Mouse (Mus musculus) ovary, postnatal 14 days (tissue): ENCODE results near the gene Lef1.

Experiments
- DNase-seq: peaks from one replicate; pipeline ENCODE4 v3.0.0; 2022; ENCODE audit warnings: low spot score

Gene Lef1

GRCm38 (mm10) chr3:131247851-131248250 lies 137.6 kb downstream of the Lef1 start:
- DNase-seq = no peak

DNA sequence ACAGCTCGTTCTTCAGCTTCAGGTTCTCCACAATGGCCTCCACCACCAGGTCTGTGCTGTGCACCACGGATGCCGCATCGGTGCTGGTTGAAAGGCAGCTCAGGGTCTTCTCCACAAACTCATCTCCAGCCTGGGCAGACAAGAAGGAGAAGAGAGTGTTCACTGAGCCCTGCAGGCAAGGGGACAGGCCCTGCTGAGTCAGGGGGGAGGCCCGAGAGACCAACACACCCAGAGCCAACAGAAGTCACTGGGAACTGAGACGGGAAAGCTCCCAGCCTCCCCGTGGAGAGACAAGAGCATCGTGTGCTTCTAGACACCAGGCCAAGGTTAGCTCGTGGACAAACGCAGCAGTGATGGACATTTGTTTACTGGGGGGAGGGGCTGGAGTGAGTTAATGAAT lies 138.2 kb downstream of the Lef1 start:
- DNase-seq = no peak

DNA sequence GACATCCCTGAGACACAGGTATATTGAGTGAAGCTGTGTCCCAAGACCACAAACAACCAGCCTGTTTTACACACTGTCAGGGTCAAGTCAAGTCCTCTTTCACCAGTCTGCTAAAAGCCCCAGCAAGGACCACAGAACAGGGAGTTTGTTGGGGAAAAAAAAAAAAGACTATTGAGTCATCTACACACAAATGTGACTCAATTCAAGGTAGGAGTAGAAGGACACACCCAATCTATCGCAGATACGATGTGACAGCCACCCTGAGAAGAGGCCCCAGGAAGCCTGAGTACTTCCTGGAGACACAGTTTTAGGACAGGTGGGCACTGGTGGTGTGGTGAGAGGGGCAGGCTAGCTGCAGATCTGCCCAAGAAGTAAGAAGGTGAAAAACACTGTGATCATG lies 140.0 kb downstream of the Lef1 start:
- DNase-seq = no peak

GRCm38 (mm10) chr3:131250978-131251377 lies 140.7 kb downstream of the Lef1 start:
- DNase-seq = no peak

DNA sequence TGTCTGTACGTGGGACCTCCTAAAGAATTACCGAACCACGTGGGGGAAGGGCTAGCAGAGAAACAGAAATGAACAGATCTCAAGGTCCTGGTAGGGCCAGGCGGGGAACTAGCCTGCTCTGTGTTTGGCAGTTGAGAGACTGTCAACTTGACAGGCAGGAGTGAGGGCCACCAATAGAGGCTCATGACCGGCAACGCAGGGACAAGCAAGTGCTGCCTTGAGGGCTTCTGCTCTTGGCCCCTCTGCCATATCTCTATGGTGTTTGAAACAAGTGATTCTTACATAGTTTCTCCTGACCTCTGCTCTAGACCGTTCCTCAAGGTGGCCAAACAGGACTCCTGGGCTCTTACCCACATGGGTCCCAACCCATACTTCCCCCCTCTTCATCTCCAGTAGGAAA lies 141.3 kb downstream of the Lef1 start:
- no peak for DNase-seq

- no peak for DNase-seq
Observed at GRCm38 (mm10) chr3:131254991-131255390, 144.7 kb downstream of the Lef1 start.

DNA sequence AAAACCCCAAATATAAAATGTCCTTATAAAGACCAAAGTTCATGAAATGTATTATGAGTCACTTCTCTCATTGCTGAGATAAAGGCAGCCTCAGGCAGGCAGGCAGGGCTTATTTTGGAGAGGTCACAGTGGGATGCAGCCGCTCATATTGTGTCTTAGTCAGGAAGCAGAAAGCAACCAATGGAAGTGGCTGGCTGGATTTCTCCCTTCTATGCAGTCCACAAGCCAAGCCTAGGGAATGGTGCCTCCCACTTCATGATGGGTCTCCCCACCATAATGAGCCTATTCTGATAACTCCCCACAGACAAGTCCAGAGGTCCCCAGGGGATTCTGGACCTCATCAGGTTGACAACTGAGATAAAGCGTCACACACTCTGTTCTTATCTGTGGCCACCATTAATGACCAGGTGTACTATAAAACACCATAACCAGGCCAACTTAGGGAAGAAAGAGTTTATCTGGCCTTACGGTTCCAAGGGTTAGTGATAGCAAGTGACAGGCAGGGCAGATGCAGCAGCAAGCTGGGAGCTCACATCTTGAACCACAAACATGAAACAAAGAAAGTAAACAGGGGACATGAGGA lies 145.2 kb downstream of the Lef1 start:
- DNase-seq = no peak

DNA sequence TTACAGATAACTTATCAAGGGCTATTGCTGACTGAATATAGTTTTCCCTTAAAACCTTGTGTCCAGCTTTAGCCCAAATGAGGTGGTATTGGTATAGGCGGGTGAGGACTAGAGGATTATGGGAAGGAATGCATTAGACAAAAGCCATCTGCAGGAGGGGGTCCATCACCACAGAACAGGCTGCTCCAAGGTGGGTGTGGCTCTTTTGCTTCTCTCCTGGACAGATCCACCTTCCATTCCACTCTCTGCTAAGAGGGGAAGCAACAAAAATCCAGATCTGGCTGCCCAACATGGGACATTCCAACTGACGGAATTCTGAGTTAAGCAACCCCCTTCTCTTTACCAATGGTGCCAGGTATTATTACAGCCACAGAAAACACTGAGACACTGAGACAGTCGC lies 148.7 kb downstream of the Lef1 start:
- no peak for DNase-seq

- no peak for DNase-seq
Observed at GRCm38 (mm10) chr3:131259392-131259965, 149.2 kb downstream of the Lef1 start.

DNA sequence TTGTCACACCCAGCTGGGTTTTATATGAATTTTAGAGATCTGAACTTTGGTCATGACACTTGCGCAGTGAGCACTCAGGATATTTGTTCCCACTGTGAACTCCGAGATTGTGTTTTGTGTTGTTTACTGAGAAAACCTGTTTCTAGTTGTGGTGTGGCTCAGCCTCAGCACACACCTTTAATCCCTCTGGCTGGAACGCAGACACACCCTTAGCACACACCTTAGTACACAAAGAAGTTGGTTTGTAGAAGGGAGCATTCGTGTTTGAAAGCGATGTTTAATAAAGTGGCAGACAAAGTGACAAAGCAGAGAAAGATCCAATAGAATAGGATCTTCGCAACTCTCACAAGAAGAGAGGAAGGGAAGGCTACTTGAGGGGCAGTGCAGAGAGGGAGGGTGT lies 150.1 kb downstream of the Lef1 start:
- DNase-seq = no peak

GRCm38 (mm10) chr3:131263766-131264486 lies 153.7 kb downstream of the Lef1 start:
- no peak for DNase-seq

- no peak for DNase-seq
Observed at GRCm38 (mm10) chr3:131265516-131265915, 155.2 kb downstream of the Lef1 start.

DNA sequence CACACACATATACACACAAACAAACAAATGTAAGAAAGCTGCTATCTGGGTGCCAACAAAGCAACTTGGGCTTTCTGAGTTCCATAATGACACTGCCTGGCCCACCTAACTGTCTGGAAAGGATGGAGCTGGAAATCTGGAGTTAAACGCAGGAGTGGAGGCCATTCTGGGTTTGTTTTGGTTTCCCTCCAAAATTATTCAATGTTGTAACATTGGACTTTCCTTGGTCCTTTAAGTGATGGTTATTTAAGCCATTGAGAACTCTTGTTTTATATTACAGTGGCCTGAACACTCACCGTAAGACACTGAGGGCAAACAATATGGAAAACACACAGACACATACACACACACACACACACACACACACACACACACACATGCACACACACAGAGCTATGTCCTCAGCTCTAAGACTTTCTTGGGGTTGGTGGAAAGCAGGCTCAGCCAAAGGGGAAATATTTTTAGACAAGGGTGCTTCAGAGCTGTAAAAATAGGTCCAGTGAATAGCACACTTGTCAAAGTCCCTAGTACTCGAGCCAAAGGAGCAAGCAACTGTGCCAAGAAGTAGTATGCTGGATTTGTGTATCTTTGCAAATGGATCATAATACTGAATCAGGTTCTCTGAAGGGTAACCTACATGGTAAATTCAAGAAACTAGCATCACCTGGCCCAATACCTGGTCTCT lies 156.2 kb downstream of the Lef1 start:
- DNase-seq = no peak

DNA sequence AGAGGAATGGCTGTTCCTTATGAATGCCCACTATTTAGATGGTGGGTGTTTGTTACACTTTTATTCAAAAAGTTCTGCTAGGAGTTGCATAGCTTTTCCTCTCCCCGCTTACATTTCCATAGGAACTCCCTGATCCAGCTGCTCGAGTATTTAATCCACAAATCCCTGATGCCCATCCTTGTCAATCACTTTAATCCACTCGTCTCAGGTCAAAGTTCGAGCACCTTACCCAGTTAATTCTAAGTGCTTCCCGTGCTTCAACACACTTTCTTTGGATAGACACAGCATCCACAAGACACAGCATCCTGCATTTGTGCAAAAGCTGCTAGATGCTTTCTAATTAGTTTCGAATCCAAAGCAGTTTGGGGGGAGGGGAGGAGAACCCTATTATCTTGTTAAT lies 160.1 kb downstream of the Lef1 start:
- no peak for DNase-seq

GRCm38 (mm10) chr3:131271157-131271556 lies 160.9 kb downstream of the Lef1 start:
- DNase-seq = peak; percentile 46

DNA sequence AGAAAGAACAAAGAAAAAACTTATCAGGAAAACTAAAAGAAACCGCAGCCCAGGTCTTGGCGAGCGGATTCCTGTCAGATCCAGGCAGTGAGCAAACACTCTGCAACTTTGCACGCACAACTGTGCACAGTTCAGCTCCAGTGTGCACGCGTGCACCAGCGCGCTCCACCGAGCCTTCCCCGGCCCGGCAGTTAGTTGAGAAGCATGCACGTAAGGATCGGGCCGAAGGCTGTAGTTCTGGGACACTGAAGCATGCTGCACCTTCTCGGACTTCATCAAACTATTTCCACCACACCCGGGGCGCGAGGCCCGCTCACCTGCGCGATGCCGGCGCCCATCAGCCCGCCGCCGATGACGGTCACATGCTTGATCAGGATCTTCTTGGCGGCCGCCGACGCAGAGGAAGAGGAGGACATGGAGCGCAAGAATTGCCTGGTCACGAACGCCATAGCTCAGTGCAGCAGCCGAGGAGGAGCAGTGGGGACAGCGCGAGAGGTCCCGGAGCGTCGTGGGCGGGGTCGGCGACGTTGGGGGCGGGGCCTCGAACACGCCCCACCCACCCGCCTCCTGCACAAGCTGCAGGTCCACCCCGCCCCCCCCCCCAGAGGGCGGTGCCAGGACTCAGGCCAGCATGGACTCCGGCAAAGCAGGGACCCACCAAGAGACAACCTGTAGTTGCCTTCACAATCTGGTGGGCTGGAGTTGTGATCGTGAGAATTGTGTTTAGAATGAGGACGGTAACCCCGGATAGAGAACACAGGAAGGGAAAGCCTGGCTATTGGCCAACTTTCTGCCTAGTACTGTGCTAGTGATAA lies 161.5 kb downstream of the Lef1 start, which contains the start of gene Hadh:
Hadh (minus strand) TSS at position 543 of the 815 bp plus-strand sequence.
- DNase-seq = peak; percentile 78

GRCm38 (mm10) chr3:131272374-131273100 lies 162.3 kb downstream of the Lef1 start:
- DNase-seq = no peak
